Mouse (Mus musculus) liver, embryonic 14.5 days (tissue): ENCODE results near the gene Ildr2.

ENCODE experiments used
- CTCF ChIP-seq: IDR thresholded peaks from 2 replicates; pipeline ENCODE4 v1.5.1; 2016; ENCODE audit warnings: antibody characterized with exemption, low read depth, control low read depth
- EP300 ChIP-seq: IDR thresholded peaks from 2 replicates; pipeline ENCODE4 v1.6.1; 2016; ENCODE audit warnings: antibody characterized with exemption, low read depth

DNA sequence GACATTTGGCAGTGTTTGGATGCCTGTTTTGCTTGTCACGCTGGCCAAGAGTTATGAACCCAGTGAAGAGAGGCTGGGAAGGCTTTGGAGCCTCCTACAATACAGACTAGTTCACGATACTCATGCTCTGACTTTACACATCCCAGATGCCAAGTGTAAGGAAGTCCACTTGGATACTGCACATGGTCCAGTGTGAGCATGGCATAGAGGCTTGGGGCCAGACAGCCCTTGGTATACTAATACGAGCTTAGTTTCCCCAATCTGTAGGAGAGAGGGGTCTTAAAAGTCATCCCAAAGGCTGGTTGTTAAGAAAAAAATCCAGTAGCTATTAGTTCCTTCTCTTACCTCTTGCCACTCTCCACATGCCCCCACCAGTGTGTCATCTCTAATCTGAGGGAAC, 27.9 kb downstream of the Ildr2 start:
- TF ChIP-seq CTCF, result no peak
- TF ChIP-seq EP300, result no peak
